Mouse (Mus musculus): ENCODE data around the gene Tlr2. TPM values are rescaled to one million over a fixed set of nuclear protein-coding genes. Genes with fewer than 3 reads are reported as not detected.

Gene Tlr2
- polyA plus RNA-seq, 1 experiment from 2014 or later: 3.2 TPM

DNA sequence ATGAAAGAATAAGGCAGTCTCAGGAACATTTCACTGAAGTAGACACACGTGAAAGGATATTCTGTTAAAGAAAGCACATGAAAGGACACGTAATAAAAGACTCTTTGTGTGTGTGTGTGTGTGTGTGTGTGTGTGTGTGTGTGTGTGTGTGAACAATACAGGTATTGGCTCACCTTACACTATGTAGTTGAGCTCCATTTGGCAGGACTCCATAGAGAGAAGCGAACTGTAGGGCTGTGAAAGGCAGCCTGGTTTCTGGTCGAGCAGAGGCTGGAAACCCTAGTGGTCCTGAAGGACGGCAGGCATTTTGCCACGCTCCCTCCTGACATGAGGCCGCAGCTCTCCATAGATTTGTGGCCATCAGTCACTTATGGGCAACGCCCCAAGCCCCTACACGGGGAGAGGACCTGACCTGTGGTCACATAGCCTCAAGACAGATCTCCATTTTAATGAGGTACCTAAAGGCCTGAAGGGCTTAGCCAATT lies 22.5 kb upstream of the Tlr2 start:
- Histone ChIP-seq H3K36me3 (no peaks in the 10 kb centered on the region), H3K27me3 (replicated peaks) (no peaks in the 10 kb centered on the region), H3K9me3 (replicated peaks) (no peaks in the 10 kb centered on the region), H3K4me1 (0 out of 2 replicates have a peak, but pooled peaks cover 6% of the 10 kb centered on the region), H3K9ac (no peak overlapping the region), H3K4me3 (no peak overlapping the region), H3K4me2 (no peak overlapping the region), H3K27ac (no peak overlapping the region)
- no peak for ATAC-seq
- WGBS (ENCODE audit: insufficient replicate concordance): 76% methylated on average over 9 of the region's 9 CpGs

DNA sequence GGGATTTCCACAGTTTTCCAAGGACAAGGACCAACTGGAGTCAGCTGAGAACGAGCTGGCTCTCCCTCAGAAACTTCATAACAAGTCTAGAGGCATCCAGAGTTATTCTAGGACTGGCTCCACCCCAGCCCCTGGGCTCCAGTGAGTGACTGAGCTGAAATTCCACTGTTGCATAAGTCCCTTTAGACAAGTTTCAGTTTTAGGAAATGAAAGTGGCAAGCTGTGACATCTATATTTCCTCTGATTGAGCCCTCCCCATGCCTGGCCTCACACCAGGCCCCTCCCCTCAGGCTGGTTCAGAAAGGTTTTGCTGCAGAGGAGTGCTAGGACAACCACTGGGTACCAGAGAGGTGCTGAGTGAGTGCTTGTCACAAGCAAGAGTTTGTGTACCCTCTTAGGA lies 21.4 kb upstream of the Tlr2 start:
- Histone ChIP-seq H3K4me3 (no peak overlapping the region), H3K4me1 (0 out of 2 replicates have a peak, but pooled peaks cover 6% of the 10 kb centered on the region), H3K27ac (0 out of 2 replicates have a peak overlapping the region, but pooled peaks have one; percentile 25), H3K4me2 (no peak overlapping the region), H3K27me3 (replicated peaks) (no peaks in the 10 kb centered on the region), H3K9ac (no peak overlapping the region), H3K36me3 (no peaks in the 10 kb centered on the region), H3K9me3 (replicated peaks) (no peaks in the 10 kb centered on the region)
- WGBS (ENCODE audit: insufficient replicate concordance): 21% methylated on average over 1 of the region's 1 CpGs
- ATAC-seq: peak; percentile 52

DNA sequence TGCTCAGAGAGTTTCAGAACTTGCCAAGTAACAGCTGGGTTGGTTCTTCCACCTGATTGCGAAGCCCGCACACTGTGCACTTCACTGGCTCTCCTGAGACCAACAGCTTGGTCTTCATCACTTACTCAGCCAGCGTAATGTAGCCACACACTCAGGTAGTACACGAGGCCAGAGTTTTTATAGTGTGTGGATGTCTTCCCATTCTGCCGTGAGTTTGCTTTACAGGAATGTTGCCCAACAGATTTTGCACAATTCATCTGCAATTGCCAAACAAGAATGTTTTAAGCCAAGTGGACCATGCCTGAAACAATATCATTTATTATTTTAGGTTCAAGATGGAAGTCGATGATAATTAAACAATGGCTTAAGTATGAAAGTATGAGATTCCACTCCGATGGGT lies 18.0 kb upstream of the Tlr2 start:
- Histone ChIP-seq H3K4me3 (no peak overlapping the region), H3K36me3 (no peaks in the 10 kb centered on the region), H3K4me2 (no peak overlapping the region), H3K27ac (no peak overlapping the region), H3K9me3 (replicated peaks) (no peaks in the 10 kb centered on the region), H3K4me1 (0 out of 2 replicates have a peak, but pooled peaks cover 6% of the 10 kb centered on the region), H3K27me3 (replicated peaks) (no peaks in the 10 kb centered on the region; the same call in 1 of the 2 replicates), H3K9ac (no peak overlapping the region)
- WGBS (ENCODE audit: insufficient replicate concordance): 75% methylated on average over 7 of the region's 7 CpGs
- ATAC-seq: no peak

DNA sequence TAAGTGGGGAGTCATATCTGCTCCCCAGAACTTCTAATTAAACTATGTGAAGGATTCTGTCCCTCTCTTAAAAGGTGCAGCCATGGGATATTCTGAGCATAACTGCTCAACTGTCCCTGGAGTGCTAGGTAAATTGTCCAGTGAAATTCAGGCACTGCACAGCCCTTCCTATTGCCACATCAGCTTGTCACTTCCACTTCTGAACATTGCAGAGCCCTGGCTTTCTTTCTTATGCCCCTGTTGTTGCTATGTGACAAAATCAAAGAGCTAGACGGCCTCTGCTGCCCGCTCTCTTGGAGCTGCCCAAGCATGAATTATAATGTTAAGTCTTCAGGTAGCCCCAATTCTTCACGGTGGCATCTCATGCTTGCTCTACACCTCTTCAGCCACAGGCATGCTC lies 17.5 kb upstream of the Tlr2 start:
- Histone ChIP-seq H3K27ac (no peak overlapping the region), H3K36me3 (no peaks in the 10 kb centered on the region), H3K27me3 (replicated peaks) (no peaks in the 10 kb centered on the region; the same call in 1 of the 2 replicates), H3K9me3 (replicated peaks) (no peaks in the 10 kb centered on the region), H3K4me1 (0 out of 2 replicates have a peak, but pooled peaks cover 6% of the 10 kb centered on the region), H3K4me2 (no peak overlapping the region), H3K9ac (no peak overlapping the region), H3K4me3 (no peak overlapping the region)
- WGBS (ENCODE audit: insufficient replicate concordance): 71% methylated on average over 3 of the region's 3 CpGs
- ATAC-seq: no peak

DNA sequence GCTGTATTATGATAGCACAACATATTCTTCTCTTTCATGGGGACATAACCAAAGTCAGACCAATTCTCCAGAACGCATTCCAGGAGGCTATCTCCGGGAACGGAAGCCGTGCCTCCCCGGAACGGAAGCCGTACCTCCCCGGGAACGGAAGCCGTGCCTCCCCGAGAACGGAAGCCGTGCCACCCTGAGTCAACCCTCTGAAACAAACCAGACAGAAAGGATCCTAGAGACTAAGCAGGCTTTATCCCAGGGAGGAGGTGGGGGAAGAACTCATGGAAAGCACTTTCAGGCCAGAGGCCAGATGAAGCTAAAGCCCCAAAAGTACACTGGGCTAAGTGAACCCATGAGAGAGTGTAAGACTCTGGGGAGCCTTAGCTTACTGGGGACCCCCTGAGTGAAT lies 16.1 kb upstream of the Tlr2 start:
- H3K4me2 ChIP-seq: no peak overlapping the region
- H3K9ac ChIP-seq: no peak overlapping the region
- 80% methylated on average over 13 of the region's 13 CpGs for WGBS (ENCODE audit: insufficient replicate concordance)

DNA sequence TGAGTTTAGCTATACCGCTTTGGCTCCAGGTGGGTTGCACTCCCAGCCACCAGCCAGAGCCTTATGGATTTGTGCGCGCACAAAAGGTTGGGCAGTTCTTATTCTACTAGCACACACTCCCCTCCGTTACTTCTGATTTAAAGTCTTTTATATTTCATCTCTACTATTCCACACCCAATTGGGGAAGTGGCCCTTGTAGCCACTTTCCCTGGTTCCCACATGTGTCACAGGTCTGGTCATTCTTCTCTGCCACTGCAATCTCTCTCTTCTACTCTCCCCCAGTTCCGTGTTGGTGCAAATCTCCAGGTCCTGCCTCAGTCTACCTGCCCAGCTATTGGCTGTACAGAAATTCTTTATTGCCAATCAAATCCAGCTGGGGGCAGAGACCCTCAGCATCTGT lies 14.1 kb upstream of the Tlr2 start:
- 70% methylated on average over 5 of the region's 5 CpGs for WGBS (ENCODE audit: insufficient replicate concordance)
- no peak overlapping the region for H3K9ac ChIP-seq
- no peak overlapping the region for H3K27ac ChIP-seq
- H3K36me3 ChIP-seq: no peaks in the 10 kb centered on the region
- ATAC-seq: no peak
- H3K4me1 ChIP-seq: no peaks in the 10 kb centered on the region
- H3K4me2 ChIP-seq: no peak overlapping the region
- H3K4me3 ChIP-seq: no peak overlapping the region
- no peaks in the 10 kb centered on the region for H3K9me3 ChIP-seq (replicated peaks)
- H3K27me3 ChIP-seq (replicated peaks): no peaks in the 10 kb centered on the region; the same call in 1 of the 2 replicates

More for the DNA sequence above, 16.1 kb upstream of the Tlr2 start:
- H3K27ac ChIP-seq: no peak overlapping the region
- no peak overlapping the region for H3K4me3 ChIP-seq
- H3K4me1 ChIP-seq: 0 out of 2 replicates have a peak, but pooled peaks cover 5% of the 10 kb centered on the region
- no peaks in the 10 kb centered on the region; the same call in 1 of the 2 replicates for H3K27me3 ChIP-seq (replicated peaks)
- no peaks in the 10 kb centered on the region for H3K36me3 ChIP-seq
- no peak for ATAC-seq
- no peaks in the 10 kb centered on the region for H3K9me3 ChIP-seq (replicated peaks)

DNA sequence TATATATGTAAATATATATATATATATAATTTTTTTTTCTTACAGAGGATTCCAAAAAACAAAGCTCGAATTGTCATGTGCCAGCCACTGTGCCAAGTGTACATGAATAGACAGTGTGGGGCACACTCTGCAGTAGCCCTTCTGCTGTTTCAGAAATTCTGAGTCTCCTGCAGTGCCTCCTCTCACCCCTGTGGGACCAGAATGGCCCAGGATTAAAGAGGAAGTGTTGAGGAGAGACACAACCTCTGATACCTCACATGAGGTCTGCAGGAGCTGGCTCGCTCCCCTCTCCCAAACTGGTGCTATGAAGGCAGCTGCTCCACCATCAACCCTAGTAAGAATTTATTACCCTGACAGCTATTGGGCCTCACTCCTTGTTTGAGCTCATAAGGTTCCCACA lies 7.8 kb upstream of the Tlr2 start:
- H3K4me2 ChIP-seq: no peak overlapping the region
- H3K4me3 ChIP-seq: no peak overlapping the region
- no peaks in the 10 kb centered on the region for H3K27me3 ChIP-seq (replicated peaks)
- WGBS (ENCODE audit: insufficient replicate concordance): 49% methylated on average over 2 of the region's 2 CpGs
- no peak overlapping the region for H3K9ac ChIP-seq
- ATAC-seq: no peak
- no peak overlapping the region for H3K27ac ChIP-seq
- no peaks in the 10 kb centered on the region for H3K36me3 ChIP-seq
- no peaks in the 10 kb centered on the region for H3K9me3 ChIP-seq (replicated peaks)
- H3K4me1 ChIP-seq: no peaks in the 10 kb centered on the region

DNA sequence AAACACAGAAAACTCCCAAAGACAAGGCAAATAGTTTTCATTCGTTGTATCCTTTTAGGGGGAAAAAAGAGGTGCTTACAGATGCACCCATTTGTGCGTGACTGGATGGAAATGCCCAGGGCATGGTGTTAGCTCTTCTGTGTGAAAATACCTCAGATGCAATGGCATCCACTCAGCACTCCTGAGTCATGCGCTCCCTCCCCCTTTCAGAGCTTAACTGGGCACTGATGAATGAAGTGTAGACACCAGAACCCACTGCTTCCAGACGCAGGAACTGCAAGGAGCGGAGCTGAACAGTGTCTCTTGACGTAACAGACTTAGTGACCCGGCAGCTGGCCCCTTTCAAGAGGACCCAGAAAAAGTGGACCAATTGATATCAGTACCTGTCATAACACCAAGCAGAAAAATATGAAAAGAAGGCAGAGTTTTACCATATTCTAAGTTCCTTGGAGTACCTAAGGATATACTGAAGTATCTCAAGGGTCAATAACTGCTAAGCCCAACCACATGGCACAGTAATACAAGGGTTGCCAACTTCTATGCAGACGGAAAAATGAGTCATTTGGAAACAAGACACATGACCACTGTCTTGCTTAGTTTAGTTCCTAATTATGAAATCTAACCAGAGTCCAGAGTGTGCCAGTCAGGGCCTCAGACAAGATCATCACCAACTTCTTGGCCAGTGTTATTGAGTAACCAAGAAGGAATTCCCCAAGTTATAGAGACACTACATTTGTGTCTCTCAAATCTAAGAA lies 3.4 kb upstream of the Tlr2 start:
- Histone ChIP-seq H3K27me3 (replicated peaks) (peaks cover 9% of the 10 kb centered on the region), H3K36me3 (no peaks in the 10 kb centered on the region), H3K9ac (no peak overlapping the region), H3K27ac (no peak overlapping the region), H3K4me2 (no peak overlapping the region), H3K9me3 (replicated peaks) (no peaks in the 10 kb centered on the region), H3K4me3 (no peak overlapping the region), H3K4me1 (peaks cover 27% of the 10 kb centered on the region)
- whole genome bisulfite sequencing (ENCODE audit: insufficient replicate concordance): 56% methylated on average over 8 of the region's 8 CpGs
- no peak for ATAC-seq

DNA sequence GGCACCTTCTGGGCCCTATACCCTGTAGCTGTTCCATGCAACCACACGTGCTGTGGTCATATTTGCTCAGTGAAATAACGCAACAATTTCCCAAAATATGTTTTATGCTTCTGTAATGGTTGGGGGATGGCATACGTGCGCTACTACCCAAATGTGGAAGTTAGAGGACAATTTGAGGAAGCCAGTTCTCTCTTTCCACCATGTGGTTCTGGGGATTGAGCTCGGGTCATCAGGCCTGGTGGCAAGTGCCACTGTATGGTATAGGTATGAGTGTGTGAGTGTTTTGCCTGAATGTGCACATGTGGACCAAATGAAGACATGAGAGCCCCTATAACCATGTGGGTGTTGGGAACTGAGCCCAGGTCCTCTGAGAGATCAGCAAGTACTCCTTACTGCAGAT lies 2.1 kb downstream of the Tlr2 start:
- Histone ChIP-seq H3K4me1 (peaks cover 27% of the 10 kb centered on the region), H3K4me3 (no peak overlapping the region), H3K4me2 (no peak overlapping the region), H3K27ac (no peak overlapping the region), H3K36me3 (no peaks in the 10 kb centered on the region), H3K27me3 (replicated peaks) (peaks cover 9% of the 10 kb centered on the region), H3K9me3 (replicated peaks) (no peaks in the 10 kb centered on the region), H3K9ac (no peak overlapping the region)
- 64% methylated on average over 5 of the region's 5 CpGs for WGBS (ENCODE audit: insufficient replicate concordance)
- no peak for ATAC-seq

DNA sequence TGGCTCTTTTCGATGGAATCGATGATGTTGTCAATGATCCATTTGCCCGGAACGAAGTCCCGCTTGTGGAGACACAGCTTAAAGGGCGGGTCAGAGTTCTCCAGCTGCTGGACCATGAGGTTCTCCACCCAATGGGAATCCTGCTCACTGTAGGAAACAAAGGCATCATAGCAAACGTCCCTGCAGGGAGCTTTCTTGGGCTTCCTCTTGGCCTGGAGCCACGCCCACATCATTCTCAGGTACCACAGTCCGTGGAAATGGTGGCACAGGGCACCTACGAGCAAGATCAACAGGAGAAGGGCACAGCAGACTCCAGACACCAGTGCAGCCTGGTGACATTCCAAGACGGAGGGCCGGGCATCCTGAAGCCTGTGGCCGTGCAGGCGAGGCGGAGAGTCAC lies 4.9 kb downstream of the Tlr2 start:
- Histone ChIP-seq H3K4me2 (no peak overlapping the region), H3K36me3 (no peaks in the 10 kb centered on the region), H3K9me3 (replicated peaks) (no peaks in the 10 kb centered on the region), H3K4me1 (peaks cover 8% of the 10 kb centered on the region), H3K27me3 (replicated peaks) (peaks cover 9% of the 10 kb centered on the region), H3K27ac (no peak overlapping the region), H3K9ac (no peak overlapping the region), H3K4me3 (no peak overlapping the region)
- 74% methylated on average over 15 of the region's 15 CpGs for WGBS (ENCODE audit: insufficient replicate concordance)
- no peak for ATAC-seq

DNA sequence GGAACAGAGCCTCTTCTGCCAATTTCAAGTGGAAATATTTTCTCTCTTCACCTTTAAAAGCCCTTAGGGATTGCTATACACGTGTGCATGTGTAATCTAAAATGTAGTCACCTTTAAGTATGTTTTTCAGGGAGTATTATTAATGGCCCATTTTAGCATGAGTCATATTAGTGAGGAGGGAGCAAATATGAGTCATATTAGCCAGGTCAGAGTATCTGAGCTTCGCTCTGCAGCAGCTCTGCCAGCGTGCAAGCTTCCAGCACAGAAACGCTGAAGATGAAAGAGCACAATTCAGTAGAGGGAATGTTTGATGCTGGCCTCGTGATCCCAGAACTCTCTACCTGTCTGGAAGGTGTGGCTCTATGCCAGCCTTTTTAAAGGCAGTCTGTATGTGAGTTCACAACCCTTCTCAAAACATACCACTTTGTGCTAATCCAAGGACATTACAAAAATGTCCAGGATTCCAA lies 13.4 kb downstream of the Tlr2 start:
- no peak overlapping the region for H3K27ac ChIP-seq
- no peaks in the 10 kb centered on the region for H3K27me3 ChIP-seq (replicated peaks)

DNA sequence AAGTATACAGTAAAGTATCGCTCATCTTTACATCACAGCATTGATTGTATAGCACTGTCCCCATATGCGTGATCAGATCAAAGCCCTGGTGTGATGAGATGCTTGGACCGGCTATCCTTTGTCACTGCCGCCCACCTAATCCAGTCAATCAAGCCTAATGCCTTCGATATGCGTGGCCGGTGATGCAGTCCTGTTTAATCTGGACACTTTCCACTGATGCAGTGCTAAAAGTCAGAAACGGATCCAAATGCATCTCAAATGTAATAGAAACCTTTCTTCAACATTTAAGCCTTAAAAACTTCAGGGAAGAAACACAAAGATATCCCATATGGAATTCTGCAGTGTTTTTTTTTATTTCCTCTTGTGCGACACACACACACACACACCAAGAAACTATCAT lies 13.9 kb downstream of the Tlr2 start:
- H3K4me2 ChIP-seq: no peak overlapping the region
- H3K4me3 ChIP-seq: no peak overlapping the region
- H3K36me3 ChIP-seq: no peaks in the 10 kb centered on the region
- H3K27me3 ChIP-seq (replicated peaks): no peaks in the 10 kb centered on the region
- no peak overlapping the region for H3K27ac ChIP-seq
- no peak for ATAC-seq
- no peak overlapping the region for H3K9ac ChIP-seq
- 85% methylated on average over 9 of the region's 9 CpGs for WGBS (ENCODE audit: insufficient replicate concordance)
- H3K9me3 ChIP-seq (replicated peaks): no peaks in the 10 kb centered on the region
- H3K4me1 ChIP-seq: no peaks in the 10 kb centered on the region

More for the DNA sequence above, 13.4 kb downstream of the Tlr2 start:
- no peak overlapping the region for H3K9ac ChIP-seq
- H3K4me3 ChIP-seq: no peak overlapping the region
- WGBS (ENCODE audit: insufficient replicate concordance): 62% methylated on average over 5 of the region's 5 CpGs
- no peak overlapping the region for H3K4me2 ChIP-seq
- no peak for ATAC-seq
- H3K4me1 ChIP-seq: no peaks in the 10 kb centered on the region
- H3K9me3 ChIP-seq (replicated peaks): no peaks in the 10 kb centered on the region
- no peaks in the 10 kb centered on the region for H3K36me3 ChIP-seq
